Mouse (Mus musculus) myocyte (in vitro differentiated cells): ENCODE data around the gene Farp1. TPM values are rescaled to one million over a fixed set of nuclear protein-coding genes. Genes with fewer than 3 reads are reported as not detected.

Source experiments
- H3K27me3 ChIP-seq: one replicate; pipeline ENCODE4 v1.6.1; 2011; ENCODE audit not compliant: control insufficient read depth, insufficient read depth, insufficient read length
- H3K36me3 ChIP-seq: one replicate; pipeline ENCODE4 v1.6.1; 2011; ENCODE audit not compliant: control insufficient read depth, insufficient read depth
- H3K4me2 ChIP-seq: one replicate; pipeline ENCODE4 v1.6.1; 2011; ENCODE audit warnings: low read depth, control low read depth
- H3K4me3 ChIP-seq: one replicate; pipeline ENCODE4 v1.5.1; 2011; ENCODE audit warnings: mild to moderate bottlenecking, control low read depth, moderate library complexity
- H3K79me2 ChIP-seq: one replicate; pipeline ENCODE4 v1.6.1; 2011; ENCODE audit not compliant: control insufficient read depth, insufficient read depth
- H3ac ChIP-seq: one replicate; pipeline ENCODE4 v1.6.1; 2011; ENCODE audit not compliant: control insufficient read depth, insufficient read length
- CEBPB ChIP-seq: IDR thresholded peaks from 2 replicates; pipeline ENCODE4 v1.6.1; 2011; ENCODE audit warnings: mild to moderate bottlenecking, moderate library complexity; ENCODE audit not compliant: poor library complexity, insufficient read depth, severe bottlenecking
- E2F4 ChIP-seq: IDR thresholded peaks from one replicate; pipeline ENCODE4 v1.6.1; 2011; ENCODE audit warnings: mild to moderate bottlenecking, control low read depth, moderate library complexity; ENCODE audit not compliant: insufficient read depth
- MAX ChIP-seq: IDR thresholded peaks from one replicate; pipeline ENCODE4 v1.6.1; 2011; ENCODE audit warnings: low read depth, mild to moderate bottlenecking, control low read depth
- MYOD1 ChIP-seq, 3 experiments: IDR thresholded peaks; one replicate each; pipeline ENCODE4 v1.6.1; 2011; ENCODE audit warnings: control low read depth in 2 of 3, low read depth in 2 of 3, mild to moderate bottlenecking in 2 of 3, moderate library complexity in 1 of 3; ENCODE audit not compliant: insufficient read length in 2 of 3, control insufficient read depth in 1 of 3
- MYOG ChIP-seq, 3 experiments: IDR thresholded peaks; one replicate each; pipeline ENCODE4 v1.6.1; 2011; ENCODE audit warnings: control low read depth in 2 of 3, low read depth in 2 of 3, mild to moderate bottlenecking in 2 of 3; ENCODE audit not compliant: insufficient read length in 2 of 3, control insufficient read depth in 1 of 3, insufficient read depth in 1 of 3
- POLR2A ChIP-seq: IDR thresholded peaks from one replicate; pipeline ENCODE4 v1.6.1; 2011; ENCODE audit warnings: low read depth, mild to moderate bottlenecking, control low read depth, moderate library complexity; ENCODE audit not compliant: insufficient read length
- POLR2AphosphoS2 ChIP-seq: IDR thresholded peaks from one replicate; pipeline ENCODE4 v1.6.1; 2011; ENCODE audit warnings: low read depth, control low read depth; ENCODE audit not compliant: insufficient read length
- REST ChIP-seq: IDR thresholded peaks from one replicate; pipeline ENCODE4 v1.6.1; 2011; ENCODE audit warnings: mild to moderate bottlenecking, control low read depth, moderate library complexity; ENCODE audit not compliant: insufficient read depth, insufficient read length
- SRF ChIP-seq: IDR thresholded peaks from one replicate; pipeline ENCODE4 v1.6.1; 2011; ENCODE audit warnings: low read depth; ENCODE audit not compliant: control insufficient read depth, insufficient read length
- TCF12 ChIP-seq: IDR thresholded peaks from one replicate; pipeline ENCODE4 v1.6.1; 2011; ENCODE audit warnings: mild to moderate bottlenecking, control low read depth; ENCODE audit not compliant: poor library complexity, insufficient read depth, severe bottlenecking
- TCF3 ChIP-seq: IDR thresholded peaks from one replicate; pipeline ENCODE4 v1.6.1; 2011; ENCODE audit warnings: low read depth, control low read depth; ENCODE audit not compliant: insufficient read length
- USF1 ChIP-seq: IDR thresholded peaks from one replicate; pipeline ENCODE4 v1.6.1; 2011; ENCODE audit warnings: low read depth, mild to moderate bottlenecking, control low read depth, moderate library complexity
- polyA plus RNA-seq: library from polyadenylated mRNA; unstranded; fragments of >200 nt; fragmentation: generic; extraction: Trizol; gene quantifications from one replicate; pipeline ENCODE4 v1.2.1, GENCODE M21; 2012; ENCODE audit warnings: missing spikeins

Gene Farp1
- polyA plus RNA-seq, 1 experiment = 29.7 TPM

GRCm38 (mm10) chr14:121201178-121201577 lies 166.2 kb downstream of the Farp1 start:
- no peak overlapping the region for H3K4me3 ChIP-seq
- H3ac ChIP-seq = no peak overlapping the region
- no peak for TF ChIP-seq TCF12
- TF ChIP-seq SRF = no peak
- TF ChIP-seq TCF3 = no peak
- no peak for TF ChIP-seq MYOD1 (IDR thresholded peaks at IDR 0.05; ENCODE audit: control insufficient read depth in 1 of 3, insufficient read length in 2 of 3, low read depth in 2 of 3)
- no peak for TF ChIP-seq CEBPB
- TF ChIP-seq E2F4 = no peak
- TF ChIP-seq USF1 = no peak
- no peak for TF ChIP-seq MAX
- no peak for TF ChIP-seq REST
- TF ChIP-seq POLR2AphosphoS2 = no peak
- no peak for TF ChIP-seq POLR2A
- no peak for TF ChIP-seq MYOG (IDR thresholded peaks at IDR 0.05; ENCODE audit: control insufficient read depth in 1 of 3, insufficient read depth in 1 of 3, insufficient read length in 2 of 3, low read depth in 2 of 3)
- peaks cover 16% of the 10 kb centered on the region for H3K79me2 ChIP-seq
- H3K4me2 ChIP-seq = peak overlapping the region; percentile 1
- no peaks in the 10 kb centered on the region for H3K27me3 ChIP-seq
- H3K36me3 ChIP-seq = no peaks in the 10 kb centered on the region

- no peak overlapping the region for H3K4me3 ChIP-seq
- H3K79me2 ChIP-seq = peaks cover 5% of the 10 kb centered on the region
- no peaks in the 10 kb centered on the region for H3K27me3 ChIP-seq
- H3ac ChIP-seq = no peak overlapping the region
- H3K36me3 ChIP-seq = peaks cover 5% of the 10 kb centered on the region
- TF ChIP-seq REST (no peak), MYOD1 (IDR thresholded peaks at IDR 0.05; ENCODE audit: control insufficient read depth in 1 of 3, insufficient read length in 2 of 3, low read depth in 2 of 3) (no peak), USF1 (no peak), SRF (no peak), TCF12 (no peak), MAX (no peak), POLR2AphosphoS2 (no peak)
- H3K4me2 ChIP-seq = no peak overlapping the region
Observed at GRCm38 (mm10) chr14:121205459-121205858, 170.5 kb downstream of the Farp1 start.

GRCm38 (mm10) chr14:121207441-121208158 lies 172.6 kb downstream of the Farp1 start:
- Histone ChIP-seq H3ac (no peak overlapping the region), H3K4me3 (no peak overlapping the region), H3K79me2 (no peaks in the 10 kb centered on the region), H3K4me2 (no peak overlapping the region), H3K27me3 (no peaks in the 10 kb centered on the region), H3K36me3 (peaks cover 11% of the 10 kb centered on the region)
- TF ChIP-seq USF1 (no peak), E2F4 (no peak), MYOG (IDR thresholded peaks at IDR 0.05; ENCODE audit: control insufficient read depth in 1 of 3, insufficient read depth in 1 of 3, insufficient read length in 2 of 3, low read depth in 2 of 3) (no peak), TCF3 (no peak), REST (no peak), MYOD1 (IDR thresholded peaks at IDR 0.05; ENCODE audit: control insufficient read depth in 1 of 3, insufficient read length in 2 of 3, low read depth in 2 of 3) (no peak), SRF (no peak)

GRCm38 (mm10) chr14:121208159-121208515 lies 173.1 kb downstream of the Farp1 start:
- Histone ChIP-seq H3ac (no peak overlapping the region), H3K27me3 (no peaks in the 10 kb centered on the region), H3K4me2 (no peak overlapping the region), H3K4me3 (no peak overlapping the region), H3K79me2 (no peaks in the 10 kb centered on the region), H3K36me3 (peaks cover 11% of the 10 kb centered on the region)
- TF ChIP-seq REST (no peak), MYOG (IDR thresholded peaks at IDR 0.05; ENCODE audit: control insufficient read depth in 1 of 3, insufficient read depth in 1 of 3, insufficient read length in 2 of 3, low read depth in 2 of 3) (no peak), POLR2AphosphoS2 (no peak), MYOD1 (IDR thresholded peaks at IDR 0.05; ENCODE audit: control insufficient read depth in 1 of 3, insufficient read length in 2 of 3, low read depth in 2 of 3) (no peak), TCF3 (no peak), CEBPB (no peak), SRF (no peak), POLR2A (no peak), USF1 (no peak), E2F4 (no peak), MAX (no peak), TCF12 (no peak)

GRCm38 (mm10) chr14:121210318-121210717 lies 175.3 kb downstream of the Farp1 start:
- no peaks in the 10 kb centered on the region for H3K79me2 ChIP-seq
- no peak overlapping the region for H3K4me2 ChIP-seq
- peaks cover 11% of the 10 kb centered on the region for H3K36me3 ChIP-seq
- no peak overlapping the region for H3K4me3 ChIP-seq
- no peaks in the 10 kb centered on the region for H3K27me3 ChIP-seq
- H3ac ChIP-seq = no peak overlapping the region
- TF ChIP-seq TCF3 (no peak), POLR2AphosphoS2 (no peak), REST (no peak), MYOD1 (IDR thresholded peaks at IDR 0.05; ENCODE audit: control insufficient read depth in 1 of 3, insufficient read length in 2 of 3, low read depth in 2 of 3) (no peak), TCF12 (no peak), MAX (no peak), CEBPB (no peak), SRF (no peak), MYOG (IDR thresholded peaks at IDR 0.05; ENCODE audit: control insufficient read depth in 1 of 3, insufficient read depth in 1 of 3, insufficient read length in 2 of 3, low read depth in 2 of 3) (no peak)
